In the genomic region with DNA sequence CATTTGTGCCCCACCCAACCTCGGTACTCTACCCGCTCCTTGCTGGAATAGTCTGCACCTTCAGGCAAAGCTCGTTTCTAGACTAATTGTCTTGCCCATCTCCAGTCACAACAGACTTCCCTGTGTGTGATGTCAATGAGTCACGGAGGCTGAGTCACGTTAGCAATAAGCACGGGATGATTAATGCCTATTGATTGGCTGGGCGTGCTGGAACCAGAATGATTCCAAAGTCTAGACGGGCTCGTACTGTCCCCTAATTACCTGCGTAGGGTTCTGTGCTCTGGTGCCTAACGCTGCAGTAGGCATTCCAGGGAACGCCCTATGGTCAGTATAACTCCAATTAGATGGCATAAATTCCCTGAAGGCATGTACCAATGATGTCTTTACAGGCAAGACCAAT, we compare ENCODE assay signal across 11 mouse cellular contexts.
DNase-seq lines count a peak whose midpoint lies in the region; ATAC-seq and TF ChIP-seq lines count a peak whose summit lies in the region.
"Had no signal": no experiment of that assay in that cellular context is flagged by ENCODE, and none has a peak within 500 bp of the region (broad histone marks: within the 10 kb centered on the region; RNA-seq: fewer than 3 reads in every experiment).

No protein-coding gene starts in this region.

- no peaks in the 10 kb centered on the region for H3K27me3 ChIP-seq in heart, postnatal 0 days (ENCODE audit: control insufficient read depth, insufficient read depth, low read length)
- H3K27me3 ChIP-seq in testis, adult 2 months (ENCODE audit: control insufficient read depth, insufficient read depth, low read length), result no peaks in the 10 kb centered on the region
- no peaks in the 10 kb centered on the region for H3K27me3 ChIP-seq in intestine, embryonic 14.5 days (replicated peaks; ENCODE audit: control insufficient read depth, insufficient read depth, low read length)
- H3K27me3 ChIP-seq in stomach, postnatal 0 days (ENCODE audit: control insufficient read depth, insufficient read depth, low read length), result no peaks in the 10 kb centered on the region
- H3K27me3 ChIP-seq in midbrain, embryonic 16.5 days (ENCODE audit: control insufficient read depth, insufficient read depth, low read depth, low read length), result no peaks in the 10 kb centered on the region

- no peak for ATAC-seq in heart, postnatal 0 days (ENCODE audit: insufficient read depth, low read depth)
- ATAC-seq in intestine, embryonic 14.5 days (replicated peaks; ENCODE audit: low FRiP score, low TSS enrichment, low read depth), result peak; percentile 70
- ATAC-seq in stomach, postnatal 0 days (ENCODE audit: low FRiP score, low TSS enrichment), result peak; percentile 83
- ATAC-seq in midbrain, embryonic 16.5 days, result no peak
- ATAC-seq: forebrain, embryonic 14.5 days; lung, postnatal 0 days had no signal

- no peaks in the 10 kb centered on the region for H3K36me3 ChIP-seq in heart, postnatal 0 days (replicated peaks; ENCODE audit: control insufficient read depth, insufficient read depth, low read length)
- H3K36me3 ChIP-seq in testis, adult 2 months (ENCODE audit: control insufficient read depth, insufficient read depth, low read length), result no peaks in the 10 kb centered on the region
- H3K36me3 ChIP-seq in intestine, embryonic 14.5 days (ENCODE audit: control insufficient read depth, insufficient read depth, low read length), result no peaks in the 10 kb centered on the region
- no peaks in the 10 kb centered on the region for H3K36me3 ChIP-seq in stomach, postnatal 0 days (ENCODE audit: control insufficient read depth, insufficient read depth, low read length)
- no peaks in the 10 kb centered on the region for H3K36me3 ChIP-seq in midbrain, embryonic 16.5 days (ENCODE audit: control insufficient read depth, insufficient read depth, low read length)

- no peak overlapping the region for H3K4me3 ChIP-seq in heart, postnatal 0 days (ENCODE audit: low read depth, low read length)
- H3K4me3 ChIP-seq in testis, adult 2 months (ENCODE audit: control insufficient read depth, low read depth, low read length), result peak overlapping the region; percentile 84
- no peak overlapping the region for H3K4me3 ChIP-seq in intestine, embryonic 14.5 days (ENCODE audit: low read depth, low read length)
- no peak overlapping the region for H3K4me3 ChIP-seq in stomach, postnatal 0 days (ENCODE audit: low read depth, low read length)
- H3K4me3 ChIP-seq in midbrain, embryonic 16.5 days (ENCODE audit: low read depth, low read length), result no peak overlapping the region

- H3K4me2 ChIP-seq in heart, postnatal 0 days (ENCODE audit: low read depth, low read length), result peak overlapping the region; percentile 41
- H3K4me2 ChIP-seq in intestine, embryonic 14.5 days (ENCODE audit: low read length), result no peak overlapping the region
- H3K4me2 ChIP-seq in stomach, postnatal 0 days (replicated peaks; ENCODE audit: low read depth), result peak overlapping the region; percentile 12; the same call in 1 of the 2 replicates
- H3K4me2 ChIP-seq in midbrain, embryonic 16.5 days (ENCODE audit: low read length), result no peak overlapping the region

- H3K4me1 ChIP-seq in heart, postnatal 0 days (ENCODE audit: control insufficient read depth, insufficient read depth), result no peaks in the 10 kb centered on the region
- peaks cover 11% of the 10 kb centered on the region for H3K4me1 ChIP-seq in testis, adult 2 months (ENCODE audit: control insufficient read depth, insufficient read depth, low read length)
- H3K4me1 ChIP-seq in intestine, embryonic 14.5 days (replicated peaks; ENCODE audit: control insufficient read depth, insufficient read depth, low read length), result no peaks in the 10 kb centered on the region
- H3K4me1 ChIP-seq in stomach, postnatal 0 days (replicated peaks; ENCODE audit: control insufficient read depth, insufficient read depth), result no peaks in the 10 kb centered on the region
- peaks cover 14% of the 10 kb centered on the region for H3K4me1 ChIP-seq in midbrain, embryonic 16.5 days (ENCODE audit: control insufficient read depth, insufficient read depth, low read length)

- no peak for TF ChIP-seq EP300 in heart, postnatal 0 days (IDR thresholded peaks at IDR 0.05; ENCODE audit: low read depth)
- TF ChIP-seq EP300 in stomach, postnatal 0 days (optimal IDR thresholded peaks at IDR 0.05), result peak; percentile 28

- DNase-seq in heart, postnatal 0 days (ENCODE audit: low spot score), result no peak
- DNase-seq in heart, adult 18-20 months, result no peak
- DNase-seq in testis, postnatal 10 days (ENCODE audit: low spot score), result no peak
- peak; percentile 54 for DNase-seq in intestine, embryonic 14.5 days (ENCODE audit: low spot score)
- peak; percentile 49 for DNase-seq in stomach, postnatal 0 days (ENCODE audit: low spot score)
- no peak for DNase-seq in thymus, postnatal 0 days (ENCODE audit: low spot score)
- DNase-seq: cerebellum, adult 9-10 months had no signal

- H3K27ac ChIP-seq in heart, postnatal 0 days (ENCODE audit: low read depth), result no peak overlapping the region
- H3K27ac ChIP-seq in testis, adult 2 months (ENCODE audit: control insufficient read depth, insufficient read depth, low read depth, low read length), result no peak overlapping the region
- no peak overlapping the region for H3K27ac ChIP-seq in intestine, embryonic 14.5 days (ENCODE audit: low read depth)
- H3K27ac ChIP-seq in stomach, postnatal 0 days (replicated peaks), result no peak overlapping the region
- no peak overlapping the region for H3K27ac ChIP-seq in midbrain, embryonic 16.5 days (ENCODE audit: low read length)

- no peak for TF ChIP-seq POLR2A in testis, adult 2 months (IDR thresholded peaks at IDR 0.05; ENCODE audit: control insufficient read depth, low read depth, low read length)

- H3K9ac ChIP-seq in heart, postnatal 0 days (replicated peaks; ENCODE audit: low read depth, low read length), result no peak overlapping the region
- H3K9ac ChIP-seq in intestine, embryonic 14.5 days (ENCODE audit: low read length), result no peak overlapping the region
- no peak overlapping the region for H3K9ac ChIP-seq in stomach, postnatal 0 days (ENCODE audit: low read length)
- H3K9ac ChIP-seq in midbrain, embryonic 16.5 days (ENCODE audit: low read depth, low read length), result no peak overlapping the region

- H3K9me3 ChIP-seq in heart, postnatal 0 days (replicated peaks; ENCODE audit: control insufficient read depth, low read length), result no peaks in the 10 kb centered on the region
- no peaks in the 10 kb centered on the region for H3K9me3 ChIP-seq in intestine, embryonic 14.5 days (ENCODE audit: control insufficient read depth, low read length)
- no peaks in the 10 kb centered on the region for H3K9me3 ChIP-seq in stomach, postnatal 0 days (ENCODE audit: control insufficient read depth, low read length)
- no peaks in the 10 kb centered on the region for H3K9me3 ChIP-seq in midbrain, embryonic 16.5 days (replicated peaks; ENCODE audit: control insufficient read depth, low read length, poor library complexity, severe bottlenecking)

- no peak for TF ChIP-seq CTCF in heart, postnatal 0 days (IDR thresholded peaks at IDR 0.05; ENCODE audit: low read depth)
- TF ChIP-seq CTCF in testis, adult 2 months (IDR thresholded peaks at IDR 0.05; ENCODE audit: control insufficient read depth, insufficient read depth, insufficient replicate concordance, low read depth, low read length), result no peak
- TF ChIP-seq CTCF in stomach, postnatal 0 days (IDR thresholded peaks at IDR 0.05; ENCODE audit: low read depth), result no peak

- WGBS in heart, postnatal 0 days, result 76% methylated on average over 12 of the region's 12 CpGs
- WGBS in intestine, embryonic 14.5 days, result 68% methylated on average over 12 of the region's 12 CpGs
- WGBS in stomach, postnatal 0 days, result 61% methylated on average over 12 of the region's 12 CpGs
- WGBS in midbrain, embryonic 16.5 days, result 66% methylated on average over 12 of the region's 12 CpGs

Comparison
In these comparisons a context has a peak if more than half of its experiments do, and no peak if none do; other contexts are left out.
1. ATAC-seq: peak in intestine, embryonic 14.5 days (single experiment) and stomach, postnatal 0 days (single experiment); none in heart, postnatal 0 days (single experiment) and midbrain, embryonic 16.5 days (single experiment).
2. DNase-seq: peak in intestine, embryonic 14.5 days (single experiment) and stomach, postnatal 0 days (single experiment); none in heart, postnatal 0 days (single experiment), heart, adult 18-20 months (0 of 2), testis, postnatal 10 days (single experiment) and thymus, postnatal 0 days (single experiment).
3. H3K4me2 ChIP-seq: peak in heart, postnatal 0 days (single experiment) and stomach, postnatal 0 days (single experiment); none in intestine, embryonic 14.5 days (single experiment) and midbrain, embryonic 16.5 days (single experiment).